Mouse (Mus musculus) T-helper 2 cell (primary cell): ENCODE results near the gene Srarp.

ENCODE experiments used
- in situ Hi-C: fragments of 300-600 bp; cut with MboI, MseI; formaldehyde crosslinking; loops from one replicate; pipeline ENCODE4 v1.15.1; 2025; ENCODE audit warnings: high pct_unique_total_duplicates

The Srarp gene

GRCm38 (mm10) chr4:141397861-141398260 is 38.0 kb downstream of the Srarp start:
- in situ Hi-C loops = no loop called here

GRCm38 (mm10) chr4:141394751-141395150 is 41.2 kb downstream of the Srarp start:
- in situ Hi-C loops = no loop called here

GRCm38 (mm10) chr4:141391293-141391692 is 44.6 kb downstream of the Srarp start:
- in situ Hi-C loops = no loop called here

- in situ Hi-C loops = no loop called here
Measured at GRCm38 (mm10) chr4:141389366-141390150, 46.3 kb downstream of the Srarp start.

GRCm38 (mm10) chr4:141387933-141388332 is 48.0 kb downstream of the Srarp start:
- in situ Hi-C loops = no loop called here

- in situ Hi-C loops = no loop called here
Measured at GRCm38 (mm10) chr4:141387093-141387784, 48.7 kb downstream of the Srarp start.

GRCm38 (mm10) chr4:141386150-141386549 is 49.8 kb downstream of the Srarp start:
- in situ Hi-C loops = no loop called here

- in situ Hi-C loops = no loop called here
Measured at GRCm38 (mm10) chr4:141385275-141385674, 50.6 kb downstream of the Srarp start.
